Mouse (Mus musculus) limb, embryonic 14.5 days (tissue): Measurements from ENCODE around the gene Aox2. TPM values are rescaled to one million over a fixed set of nuclear protein-coding genes. Genes with fewer than 3 reads are reported as not detected.

ENCODE experiments used
- ATAC-seq: fragments of 200-750 bp; cut with Nextera tagmentation; 2 replicates; pipeline ENCODE4 v1.8.0; 2017; ENCODE audit warnings: low read depth, moderate number of reproducible peaks, moderate TSS enrichment; ENCODE audit not compliant: low FRiP score
- DNase-seq: peaks from one replicate; pipeline ENCODE4 v3.0.0-alpha.2; 2015; ENCODE audit warnings: low spot score
- H3K27ac ChIP-seq: fragments of 300-500 bp; sonication (generic); replicated peaks from 2 replicates; pipeline ENCODE4 v1.5.1; 2014; ENCODE audit warnings: low read depth, mild to moderate bottlenecking, low read length, moderate library complexity, mixed read lengths
- H3K27me3 ChIP-seq: fragments of 300-500 bp; sonication (generic); 2 replicates; pipeline ENCODE4 v1.6.1; 2014; ENCODE audit warnings: low read length, mixed read lengths; ENCODE audit not compliant: control insufficient read depth, insufficient read depth
- H3K36me3 ChIP-seq: fragments of 300-500 bp; sonication (generic); 2 replicates; pipeline ENCODE4 v1.6.1; 2014; ENCODE audit warnings: mild to moderate bottlenecking, low read length, moderate library complexity, mixed read lengths; ENCODE audit not compliant: control insufficient read depth, insufficient read depth
- H3K4me1 ChIP-seq: fragments of 300-500 bp; sonication (generic); 2 replicates; pipeline ENCODE4 v1.6.1; 2014; ENCODE audit warnings: antibody characterized with exemption, low read length, mixed read lengths; ENCODE audit not compliant: control insufficient read depth, insufficient read depth
- H3K4me2 ChIP-seq: fragments of 300-500 bp; sonication (generic); replicated peaks from 2 replicates; pipeline ENCODE4 v1.6.1; 2014; ENCODE audit warnings: low read depth, mild to moderate bottlenecking, low read length, moderate library complexity; ENCODE audit not compliant: severe bottlenecking
- H3K4me3 ChIP-seq: fragments of 300-500 bp; sonication (generic); replicated peaks from 2 replicates; pipeline ENCODE4 v1.5.1; 2014; ENCODE audit warnings: low read length
- H3K9ac ChIP-seq: fragments of 300-500 bp; sonication (generic); 2 replicates; pipeline ENCODE4 v1.6.1; 2014; ENCODE audit warnings: mild to moderate bottlenecking, low read depth, low read length, moderate library complexity; ENCODE audit not compliant: severe bottlenecking
- H3K9me3 ChIP-seq: fragments of 300-500 bp; sonication (generic); 2 replicates; pipeline ENCODE4 v1.6.1; 2016; ENCODE audit warnings: low read length; ENCODE audit not compliant: control insufficient read depth
- POLR2A ChIP-seq: fragments of 200-500 bp; IDR thresholded peaks from 2 replicates; pipeline ENCODE4 v1.8.0; 2012; ENCODE audit warnings: inconsistent platforms, mild to moderate bottlenecking, moderate library complexity, borderline replicate concordance; ENCODE audit not compliant: insufficient read depth, insufficient read length; ENCODE audit errors: extremely low read depth
- WGBS: fragments of 180-500 bp; shearing (Covaris S2); extraction: QIAGEN DNeasy Blood & Tissue Kit; methylation state at CpG from one replicate; pipeline ENCODE4 v1.1.7; 2014; 5-methylcytosine and 5-hydroxymethylcytosine counted together
- polyA plus RNA-seq, 2 experiments: library from polyadenylated mRNA; depleted of rRNA in 1 of 2; stranded (reverse) in 1 of 2; unstranded in 1 of 2; fragments of >200 nt; fragmentation: Nextera tagmentation in 1 of 2; extraction: Ambion mirVana in 1 of 2; gene quantifications; 2 replicates each; pipeline versions ENCODE4 v1.2.1 to v1.2.3; 2012 to 2014

Aox2 gene
- polyA plus RNA-seq, 2 experiments: 0.06 to 0.10 TPM

GRCm38 (mm10) chr1:58392268-58392651 is 114.1 kb downstream of the Aox2 start:
- peak overlapping the region; percentile 84 for H3K4me3 ChIP-seq
- H3K36me3 ChIP-seq: peaks cover 26% of the 10 kb centered on the region
- peak overlapping the region; percentile 97 for H3K9ac ChIP-seq
- no peaks in the 10 kb centered on the region for H3K9me3 ChIP-seq
- under 1% methylated on average over 16 of the region's 16 CpGs for WGBS
- H3K4me1 ChIP-seq: peaks cover 9% of the 10 kb centered on the region
- H3K27ac ChIP-seq: peak overlapping the region; percentile 99
- no peaks in the 10 kb centered on the region for H3K27me3 ChIP-seq
- peak; percentile 34 for DNase-seq
- TF ChIP-seq POLR2A: no peak
- H3K4me2 ChIP-seq: peak overlapping the region; percentile 69
- no peak; the same call in 1 of the 2 replicates for ATAC-seq

GRCm38 (mm10) chr1:58392652-58393283 is 114.6 kb downstream of the Aox2 start, which contains the start of gene Bzw1:
TSS of gene Bzw1 (plus strand) at chr1:58392898.
- peak within 1 kb of the TSS; percentile 76 for H3K4me2 ChIP-seq
- peak within 1 kb of the TSS; percentile 84 for H3K4me3 ChIP-seq
- no peaks in the 10 kb centered on the region for H3K27me3 ChIP-seq
- peaks cover 9% of the 10 kb centered on the region for H3K4me1 ChIP-seq
- TF ChIP-seq POLR2A: peak; percentile 88; the same call in 1 of the 2 replicates
- DNase-seq: peak; percentile 93
- H3K36me3 ChIP-seq: peaks cover 31% of the 10 kb centered on the region
- H3K9me3 ChIP-seq: no peaks in the 10 kb centered on the region
- peak within 1 kb of the TSS; percentile 99 for H3K27ac ChIP-seq
- H3K9ac ChIP-seq: peak within 1 kb of the TSS; percentile 97
- under 1% methylated on average over 38 of the region's 61 CpGs for WGBS
- ATAC-seq: peak; percentile 98

DNA sequence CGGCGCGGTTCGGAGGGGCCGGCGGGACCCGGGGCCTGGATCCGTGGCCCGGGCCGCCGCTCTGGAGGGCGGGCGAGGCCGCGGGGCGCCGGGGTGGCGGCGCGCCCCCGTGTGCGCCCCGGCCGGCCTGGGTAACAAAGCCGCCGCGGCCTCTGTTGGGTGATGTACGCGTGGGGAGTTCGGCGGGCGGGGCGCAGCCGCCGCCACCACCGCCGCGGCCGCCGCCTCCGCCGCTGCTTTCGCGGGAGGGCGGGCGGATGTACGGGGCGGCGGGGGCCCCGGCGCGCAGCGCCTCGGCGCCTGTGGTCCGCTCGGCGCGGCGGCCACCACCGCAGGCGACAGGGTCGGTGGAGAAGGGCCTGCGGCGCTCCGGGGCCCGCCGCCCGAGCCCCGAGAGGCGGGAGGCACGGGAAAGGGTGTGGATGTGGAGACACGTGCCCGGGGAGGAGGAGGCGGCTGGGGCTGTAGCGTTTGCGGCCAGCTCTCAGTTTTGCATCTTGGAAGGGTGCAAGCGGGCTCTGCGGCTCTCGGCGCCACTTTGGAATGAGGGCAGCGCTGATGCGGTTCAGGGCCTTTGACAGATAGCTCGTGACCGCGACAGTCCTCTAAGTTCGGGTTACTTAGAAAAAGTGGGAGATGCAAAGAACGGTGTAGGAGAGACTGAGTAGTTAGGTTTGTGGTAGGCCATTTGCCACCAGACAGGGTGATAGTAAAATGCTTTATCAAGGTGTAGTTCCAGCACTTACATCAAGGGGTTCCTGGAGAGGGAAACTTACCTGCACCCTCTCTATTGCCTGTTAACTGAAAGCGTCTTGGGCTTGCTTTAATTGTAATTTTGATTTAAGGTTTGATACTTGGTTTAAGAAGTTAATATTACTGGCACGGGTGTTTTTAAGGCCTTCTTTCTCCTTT is 115.4 kb downstream of the Aox2 start:
- no peak for DNase-seq
- Histone ChIP-seq H3K4me1 (peaks cover 9% of the 10 kb centered on the region), H3K9me3 (no peaks in the 10 kb centered on the region), H3K27ac (peak overlapping the region; percentile 99), H3K4me3 (peak overlapping the region; percentile 84), H3K9ac (peak overlapping the region; percentile 97), H3K4me2 (peak overlapping the region; percentile 76), H3K36me3 (peaks cover 39% of the 10 kb centered on the region), H3K27me3 (no peaks in the 10 kb centered on the region)
- 1% methylated on average over 30 of the region's 90 CpGs for WGBS
- TF ChIP-seq POLR2A: no peak
- peak; percentile 37 for ATAC-seq

- H3K4me2 ChIP-seq: no peak overlapping the region
- H3K9me3 ChIP-seq: no peaks in the 10 kb centered on the region
- no peak for DNase-seq
- H3K9ac ChIP-seq: no peak overlapping the region
- H3K27me3 ChIP-seq: no peaks in the 10 kb centered on the region
- TF ChIP-seq POLR2A: no peak
- WGBS: 90% methylated on average over 3 of the region's 3 CpGs
- peaks cover 56% of the 10 kb centered on the region for H3K36me3 ChIP-seq
- no peak overlapping the region for H3K4me3 ChIP-seq
- H3K27ac ChIP-seq: no peak overlapping the region
- H3K4me1 ChIP-seq: peaks cover 9% of the 10 kb centered on the region
- ATAC-seq: no peak
These were observed 117.2 kb downstream of the Aox2 start for GRCm38 (mm10) chr1:58395341-58395740.

DNA sequence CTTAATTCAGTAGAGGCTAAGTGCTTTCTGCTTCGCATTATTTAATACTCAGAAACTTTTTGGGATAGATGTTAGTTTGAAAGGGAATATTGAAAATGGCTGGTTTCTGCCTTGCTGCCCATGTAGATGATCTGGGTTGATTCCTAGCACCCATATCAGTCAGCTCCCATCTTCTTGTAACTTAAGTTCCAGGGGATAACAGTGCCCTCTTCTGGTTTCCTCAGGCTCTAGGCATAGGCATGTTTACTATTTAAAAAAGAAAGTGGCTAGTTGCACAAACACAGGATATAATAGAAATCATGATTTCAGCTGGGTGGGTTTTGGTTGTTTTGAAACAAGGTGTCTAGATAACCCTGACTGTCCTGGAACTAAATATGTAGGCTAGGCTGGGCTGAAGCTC is 118.1 kb downstream of the Aox2 start:
- H3K4me2 ChIP-seq: no peak overlapping the region
- H3K36me3 ChIP-seq: peaks cover 65% of the 10 kb centered on the region
- 93% methylated on average over 1 of the region's 1 CpGs for WGBS
- H3K27me3 ChIP-seq: no peaks in the 10 kb centered on the region
- H3K4me3 ChIP-seq: no peak overlapping the region
- no peak for TF ChIP-seq POLR2A
- no peaks in the 10 kb centered on the region for H3K9me3 ChIP-seq
- peaks cover 7% of the 10 kb centered on the region for H3K4me1 ChIP-seq
- ATAC-seq: no peak
- no peak overlapping the region for H3K27ac ChIP-seq
- H3K9ac ChIP-seq: no peak overlapping the region
- no peak for DNase-seq
